Mouse (Mus musculus) spleen, adult 12 weeks (tissue): Measurements from ENCODE around the gene Ankrd49.

Experiments used
- DNase-seq: peaks from one replicate; pipeline ENCODE4 v3.0.0; 2022; ENCODE audit warnings: low spot score

The Ankrd49 gene

DNA sequence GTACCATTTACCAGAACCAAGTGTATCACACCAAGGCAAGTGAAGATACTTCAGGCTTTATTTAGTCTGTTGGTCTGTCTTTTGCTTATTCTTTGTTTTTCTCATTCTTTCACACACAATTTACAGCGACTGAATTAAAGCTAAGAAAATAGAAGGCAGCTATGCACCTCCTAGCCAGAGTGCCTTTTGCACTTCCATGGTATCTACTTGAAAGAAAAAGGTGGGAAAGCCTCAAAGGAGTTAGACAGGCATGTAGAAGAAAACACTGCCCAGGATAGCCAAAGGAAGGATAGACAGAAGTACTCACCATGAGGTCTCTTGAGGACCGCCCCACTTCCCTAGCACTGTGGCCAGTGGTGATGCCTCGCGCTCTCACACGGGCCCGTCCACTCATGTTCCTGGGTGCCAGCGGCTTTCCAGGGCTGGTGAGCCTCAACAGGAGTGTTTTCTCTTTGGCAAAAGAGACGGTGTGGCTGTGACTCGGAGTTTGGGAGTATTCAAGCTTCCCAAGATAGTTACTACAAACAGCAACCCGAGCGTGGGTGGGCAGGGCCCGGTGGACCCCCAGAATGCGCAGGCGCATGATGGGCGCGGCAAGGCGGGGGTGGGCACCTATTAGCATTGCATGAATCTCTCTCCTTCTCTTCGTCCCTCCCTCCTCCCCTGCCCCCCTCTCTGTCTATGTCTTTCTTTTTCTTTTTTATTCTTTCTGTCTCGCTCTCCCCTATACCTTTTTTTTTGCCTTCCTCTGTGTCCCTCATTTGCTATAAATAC lies 44.3 kb downstream of the Ankrd49 start, which contains the start of gene Piwil4:
Piwil4 (minus strand) TSS at position 583 of the 774 bp plus-strand sequence.
- no peak for DNase-seq

DNA sequence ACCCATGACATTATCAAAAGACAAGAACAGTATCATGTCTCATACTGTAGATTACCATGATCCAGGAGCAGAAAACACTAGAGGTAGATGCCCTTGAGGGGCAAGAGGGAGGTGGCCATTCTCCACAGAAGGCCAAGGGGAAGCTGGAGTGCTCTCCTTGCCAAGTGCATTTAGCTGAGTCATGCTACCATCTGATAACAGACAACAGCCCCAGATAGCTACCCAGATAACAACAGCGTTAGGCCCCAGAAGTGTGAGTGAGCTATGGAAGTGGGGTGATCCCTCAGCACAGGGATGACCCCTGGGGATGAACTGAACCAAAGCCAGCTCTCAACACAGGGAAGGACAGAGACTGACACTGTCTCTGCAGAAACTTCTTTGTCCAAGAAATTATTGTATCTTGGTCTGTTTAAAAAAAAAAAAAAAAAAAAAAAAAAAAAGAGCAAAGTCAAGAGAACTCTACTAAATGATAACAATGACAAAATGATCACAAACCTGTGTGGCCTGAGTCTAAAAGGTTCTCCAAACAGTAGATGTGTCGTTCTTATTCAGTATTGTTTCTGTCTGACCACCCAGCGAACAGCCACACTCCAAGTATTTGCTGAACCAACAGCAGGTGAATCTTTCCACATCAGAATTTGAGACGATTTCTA lies 45.0 kb downstream of the Ankrd49 start:
- DNase-seq: no peak

DNA sequence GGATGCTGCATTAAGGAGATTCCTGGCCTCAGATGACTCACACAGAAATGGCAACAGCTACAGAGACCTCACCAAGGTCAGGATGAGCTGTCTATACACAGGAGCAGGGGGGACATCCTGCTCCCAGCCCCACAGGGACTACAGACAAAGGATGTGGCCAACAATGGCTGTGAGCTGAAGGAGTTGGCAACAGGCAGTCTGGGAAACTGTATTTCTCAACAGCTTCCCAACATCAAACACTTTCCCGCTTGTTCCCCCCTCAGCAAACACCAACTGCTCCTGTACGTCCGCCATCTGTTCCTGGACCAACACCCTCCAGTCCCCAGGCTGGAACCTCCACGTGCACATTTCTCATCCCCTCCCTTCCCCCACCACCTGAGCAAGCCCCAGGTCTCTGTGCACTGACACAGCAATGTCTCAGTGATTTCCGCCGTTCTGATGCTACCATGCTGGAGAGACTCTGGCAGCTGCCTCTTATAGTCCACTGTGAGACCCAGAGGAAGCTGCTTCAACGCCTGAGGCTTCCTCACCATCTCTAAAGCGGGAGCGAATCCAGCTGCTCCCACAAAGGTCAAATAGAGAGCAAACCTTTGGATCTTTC lies 53.6 kb downstream of the Ankrd49 start:
- DNase-seq: no peak
